Mouse (Mus musculus) heart, adult 2 months (tissue): Measurements from ENCODE around the gene Tmem143.

Experiments
- EP300 ChIP-seq: fragments of 200-500 bp; IDR thresholded peaks from 2 replicates; pipeline ENCODE4 v1.6.1; 2011; ENCODE audit warnings: low read depth, low read length, control low read depth; ENCODE audit not compliant: insufficient read depth
- POLR2A ChIP-seq: fragments of 200-500 bp; IDR thresholded peaks from 2 replicates; pipeline ENCODE4 v1.6.1; 2011; ENCODE audit warnings: mild to moderate bottlenecking, low read depth, low read length, control low read depth; ENCODE audit not compliant: insufficient read depth

DNA sequence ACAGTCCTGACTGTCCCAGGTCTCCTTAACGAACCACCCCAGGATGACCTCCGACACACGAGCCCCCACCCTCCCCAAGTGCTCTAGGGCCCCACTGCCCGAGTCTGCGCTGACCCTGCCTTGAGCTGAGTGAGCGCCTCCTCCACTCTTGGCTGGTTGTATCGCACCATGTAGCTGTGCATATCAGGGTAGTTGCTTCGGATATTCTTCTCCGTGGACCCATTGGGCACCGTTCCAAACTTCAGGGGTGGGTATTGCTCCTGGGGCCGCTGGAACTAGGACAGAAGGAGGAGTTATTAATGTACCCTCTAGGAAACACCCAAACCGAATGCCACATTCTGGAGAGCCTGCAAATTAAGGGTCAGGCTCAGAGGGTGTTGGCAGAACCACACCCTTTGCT, 43.7 kb upstream of the Tmem143 start:
- TF ChIP-seq POLR2A (no peak), EP300 (no peak)
